Mouse (Mus musculus) cerebellum, adult 11-12 months (tissue): ENCODE results near the gene Msantd2.

ENCODE experiments used
- DNase-seq: peaks from one replicate; pipeline ENCODE4 v3.0.0; 2022

Gene Msantd2

GRCm38 (mm10) chr9:37488611-37489396 lies at the start of gene Msantd2:
Gene Msantd2, plus strand, starts transcription at chr9:37489319.
- DNase-seq, result peak; percentile 87

- DNase-seq, result no peak
Measured at GRCm38 (mm10) chr9:37452401-37452800, 36.7 kb upstream of the Msantd2 start.

GRCm38 (mm10) chr9:37453328-37453727 lies 35.8 kb upstream of the Msantd2 start:
- DNase-seq, result no peak

GRCm38 (mm10) chr9:37454011-37454492 lies 35.1 kb upstream of the Msantd2 start:
- no peak for DNase-seq

GRCm38 (mm10) chr9:37454991-37455390 lies 34.1 kb upstream of the Msantd2 start:
- DNase-seq, result no peak

- no peak for DNase-seq
Measured at GRCm38 (mm10) chr9:37455868-37456267, 33.3 kb upstream of the Msantd2 start.

GRCm38 (mm10) chr9:37456481-37456910 lies 32.6 kb upstream of the Msantd2 start:
- DNase-seq, result peak; percentile 64

GRCm38 (mm10) chr9:37457151-37457550 lies 32.0 kb upstream of the Msantd2 start:
- DNase-seq, result no peak

GRCm38 (mm10) chr9:37459665-37460042 lies 29.5 kb upstream of the Msantd2 start:
- DNase-seq, result no peak

GRCm38 (mm10) chr9:37460043-37460960 lies 28.8 kb upstream of the Msantd2 start:
- peak; percentile 38 for DNase-seq

GRCm38 (mm10) chr9:37460961-37461340 lies 28.2 kb upstream of the Msantd2 start:
- DNase-seq, result no peak

GRCm38 (mm10) chr9:37461571-37461970 lies 27.5 kb upstream of the Msantd2 start:
- no peak for DNase-seq

GRCm38 (mm10) chr9:37462764-37463163 lies 26.4 kb upstream of the Msantd2 start:
- DNase-seq, result no peak

- no peak for DNase-seq
Measured at GRCm38 (mm10) chr9:37473611-37474125, 15.5 kb upstream of the Msantd2 start.

GRCm38 (mm10) chr9:37474923-37475322 lies 14.2 kb upstream of the Msantd2 start:
- no peak for DNase-seq

- DNase-seq, result no peak
Measured at GRCm38 (mm10) chr9:37485146-37485545, 4.0 kb upstream of the Msantd2 start.

GRCm38 (mm10) chr9:37488041-37488440 lies 1.1 kb upstream of the Msantd2 start:
- no peak for DNase-seq

- DNase-seq, result peak; percentile 37
Measured at GRCm38 (mm10) chr9:37489446-37490120, 464 bp downstream of the Msantd2 start.

GRCm38 (mm10) chr9:37495761-37496160 lies 6.6 kb downstream of the Msantd2 start:
- no peak for DNase-seq

- no peak for DNase-seq
Measured at GRCm38 (mm10) chr9:37496325-37496724, 7.2 kb downstream of the Msantd2 start.

- no peak for DNase-seq
Measured at GRCm38 (mm10) chr9:37500201-37500600, 11.1 kb downstream of the Msantd2 start.

GRCm38 (mm10) chr9:37501170-37501569 lies 12.1 kb downstream of the Msantd2 start:
- DNase-seq, result no peak

- DNase-seq, result no peak
Measured at GRCm38 (mm10) chr9:37504348-37504747, 15.2 kb downstream of the Msantd2 start.
